Mouse (Mus musculus) inflammation-experienced regulatory T-cells, adult 6 months (primary cell): ENCODE results near the gene Tmem208. TPM values are rescaled to one million over a fixed set of nuclear protein-coding genes. Genes with fewer than 3 reads are reported as not detected.

ENCODE experiments used
- ATAC-seq: one replicate; pipeline ENCODE4 v1.8.0; 2017
- polyA plus RNA-seq, 3 experiments: library from polyadenylated mRNA; unstranded; fragments of 100-300 nt; shearing (Covaris generic); gene quantifications; one replicate each; pipeline ENCODE4 v1.2.1; 2017

Gene Tmem208
- polyA plus RNA-seq, 3 experiments from 2014 or later = 136 to 151 (median 144) TPM

DNA sequence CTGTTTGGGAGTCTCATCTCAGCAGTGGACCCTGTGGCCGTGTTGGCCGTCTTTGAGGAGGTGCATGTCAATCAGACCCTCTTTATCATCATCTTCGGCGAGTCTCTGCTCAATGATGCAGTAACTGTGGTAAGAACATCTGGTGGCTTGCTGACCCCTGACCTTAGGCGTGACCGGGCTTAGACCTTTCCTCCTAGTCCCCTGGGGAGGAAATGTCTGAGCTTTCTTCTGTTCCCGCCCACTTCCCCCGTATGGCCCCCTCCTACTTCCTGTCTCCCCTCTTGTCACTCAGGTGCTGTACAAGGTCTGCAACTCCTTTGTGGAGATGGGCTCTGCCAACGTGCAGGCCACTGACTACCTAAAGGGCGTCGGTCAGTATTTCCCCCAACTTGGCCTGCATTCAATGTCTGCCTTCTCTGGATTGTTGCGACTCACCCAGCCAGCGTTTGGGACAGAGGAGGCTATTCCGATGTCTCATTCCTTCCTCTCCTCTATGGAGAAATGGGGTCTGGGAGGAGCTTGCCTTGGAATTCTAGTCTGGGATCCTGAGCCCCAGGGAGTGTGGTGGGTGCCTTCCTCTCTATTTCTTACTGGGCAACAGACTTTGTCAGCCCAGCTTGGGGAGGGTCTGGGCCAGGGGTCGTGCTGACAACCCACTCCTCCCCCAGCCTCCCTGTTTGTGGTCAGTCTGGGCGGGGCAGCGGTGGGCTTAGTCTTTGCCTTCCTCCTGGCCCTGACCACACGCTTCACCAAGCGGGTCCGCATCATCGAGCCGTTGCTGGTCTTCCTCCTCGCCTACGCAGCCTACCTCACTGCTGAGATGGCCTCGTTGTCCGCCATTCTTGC is 29.2 kb downstream of the Tmem208 start:
- ATAC-seq = no peak

DNA sequence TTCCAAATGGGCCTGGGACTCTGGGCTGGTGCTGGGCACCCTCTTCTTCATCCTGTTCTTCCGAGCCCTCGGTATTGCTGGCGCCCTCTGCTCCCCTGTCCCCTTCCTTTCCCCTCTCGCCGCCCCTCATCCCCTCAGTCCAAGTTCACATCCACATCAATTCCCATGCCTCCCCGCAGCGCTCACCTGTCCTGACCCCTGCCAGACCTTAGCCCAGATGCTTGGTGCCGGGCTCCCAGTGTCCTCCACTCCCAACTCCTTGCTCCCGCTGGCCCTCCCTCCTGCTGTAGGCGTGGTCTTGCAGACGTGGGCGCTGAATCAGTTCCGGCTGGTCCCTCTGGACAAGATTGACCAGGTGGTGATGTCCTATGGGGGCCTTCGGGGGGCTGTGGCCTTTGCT is 30.5 kb downstream of the Tmem208 start:
- no peak for ATAC-seq

DNA sequence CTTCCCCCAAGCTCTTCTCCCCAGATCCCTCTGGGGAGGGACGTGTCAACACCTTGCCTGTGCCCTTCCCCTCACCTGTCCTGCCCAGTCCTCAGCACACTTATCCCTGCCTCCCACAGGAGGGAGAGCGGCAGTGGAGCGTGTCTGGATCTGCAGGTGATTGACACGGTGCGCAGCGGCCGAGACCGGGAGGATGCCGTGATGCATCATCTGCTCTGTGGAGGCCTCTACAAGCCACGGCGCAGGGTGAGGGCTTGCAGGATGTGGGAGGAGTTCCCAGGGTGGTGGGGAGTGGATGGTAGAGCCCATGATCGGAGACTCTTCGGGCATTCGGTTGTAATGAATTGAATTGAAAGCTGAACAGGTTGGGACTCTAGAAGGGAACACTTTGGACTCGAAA is 33.1 kb downstream of the Tmem208 start:
- no peak for ATAC-seq

GRCm38 (mm10) chr8:105359646-105360045 is 33.5 kb downstream of the Tmem208 start:
- no peak for ATAC-seq

GRCm38 (mm10) chr8:105361751-105362702 is 35.9 kb downstream of the Tmem208 start:
- no peak for ATAC-seq

GRCm38 (mm10) chr8:105367107-105367506 is 41.0 kb downstream of the Tmem208 start:
- ATAC-seq = no peak

- no peak for ATAC-seq
These were observed 46.3 kb downstream of the Tmem208 start for GRCm38 (mm10) chr8:105372473-105372872.

DNA sequence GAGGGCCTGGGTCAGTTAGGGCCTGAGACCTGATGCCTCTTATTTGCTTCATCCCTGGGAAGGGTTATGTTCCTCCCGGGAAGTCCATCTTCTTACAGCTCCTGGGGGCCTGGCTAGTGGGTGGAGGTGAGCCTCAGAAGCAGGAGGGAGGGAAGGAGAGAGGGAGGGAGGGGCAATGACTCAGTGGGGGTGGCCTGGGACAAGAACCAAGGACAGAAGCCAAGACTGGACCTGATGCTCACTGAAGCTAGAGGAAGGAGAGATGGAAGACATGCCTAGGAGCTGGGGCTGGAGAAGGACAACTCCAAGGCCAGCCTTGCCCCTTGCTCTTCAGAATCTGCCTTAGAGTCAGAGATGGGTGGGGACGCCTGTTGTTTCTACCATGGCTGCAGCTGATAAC is 46.9 kb downstream of the Tmem208 start, which contains the start of gene Plekhg4:
Plekhg4 (plus strand) TSS at position 243 of the 400 bp plus-strand sequence.
- no peak for ATAC-seq

GRCm38 (mm10) chr8:105374513-105374966 is 48.4 kb downstream of the Tmem208 start:
- no peak for ATAC-seq

GRCm38 (mm10) chr8:105378673-105379072 is 52.5 kb downstream of the Tmem208 start:
- ATAC-seq = no peak

DNA sequence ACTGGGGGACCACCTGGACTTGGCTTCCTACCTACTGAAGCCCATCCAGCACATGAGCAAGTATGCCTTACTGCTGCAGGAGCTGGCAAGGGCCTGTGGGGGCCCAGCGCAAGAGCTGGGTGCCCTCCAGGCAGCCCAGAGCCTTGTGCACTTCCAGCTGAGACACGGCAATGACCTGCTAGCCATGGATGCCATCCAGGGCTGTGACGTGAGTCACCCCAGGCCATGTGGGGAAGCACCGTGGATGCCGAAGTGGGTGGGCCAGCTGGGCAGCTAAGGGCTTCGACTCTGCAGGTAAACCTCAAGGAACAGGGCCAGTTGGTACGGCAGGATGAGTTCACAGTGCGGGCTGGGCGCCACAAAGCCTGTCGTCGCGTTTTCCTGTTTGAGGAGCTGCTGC is 54.2 kb downstream of the Tmem208 start:
- no peak for ATAC-seq

- no peak for ATAC-seq
These were observed 57.9 kb downstream of the Tmem208 start for GRCm38 (mm10) chr8:105384070-105384469.

Other genes starting within 250 kb of the Tmem208 start
- not detected for gene Ces3b, start 242.6 kb upstream of the Tmem208 start, polyA plus RNA-seq
- not detected for gene Ces4a, start 194.6 kb upstream of the Tmem208 start, polyA plus RNA-seq
- gene Cbfb, start 155.7 kb upstream of the Tmem208 start, polyA plus RNA-seq = 10 to 100 TPM; 34.4 to 53.8 (median 42.1) TPM
- 10 to 100 TPM; 11.1 to 14.6 (median 12.1) TPM for gene D230025D16Rik, start 101.2 kb upstream of the Tmem208 start, polyA plus RNA-seq
- gene B3gnt9, start 71.2 kb upstream of the Tmem208 start, polyA plus RNA-seq = under 1 TPM; 0.51 to 0.97 (median 0.87) TPM
- gene Tradd, start 61.7 kb upstream of the Tmem208 start, polyA plus RNA-seq = 10 to 100 TPM; 54.1 to 78.8 (median 58.2) TPM
- 10 to 100 TPM; 18.5 to 24.7 (median 18.5) TPM for gene Fbxl8, start 61.7 kb upstream of the Tmem208 start, polyA plus RNA-seq
- gene Hsf4, start 56.6 kb upstream of the Tmem208 start, polyA plus RNA-seq = under 1 TPM in 1 of 3 experiments, not detected in 2; 0.34 TPM
- under 1 TPM in 1 of 3 experiments, not detected in 2; 0.26 TPM for gene Nol3, start 50.2 kb upstream of the Tmem208 start, polyA plus RNA-seq
- gene 4931428F04Rik, start 36.5 kb upstream of the Tmem208 start, polyA plus RNA-seq = 1 to 10 TPM; 1.2 to 2.5 (median 2.1) TPM
- gene Exoc3l, start 30.3 kb upstream of the Tmem208 start, polyA plus RNA-seq = under 1 TPM in 2 of 3 experiments, not detected in 1; 0.38 to 0.60 TPM
- gene E2f4, start 28.7 kb upstream of the Tmem208 start, polyA plus RNA-seq = 10 to 100 TPM; 54.2 to 61.3 (median 55.9) TPM
- gene Elmo3, start 20.8 kb upstream of the Tmem208 start, polyA plus RNA-seq = 10 to 100 TPM in 1 of 3 experiments, 1 to 10 TPM in 2; 3.9 to 11.8 (median 9.5) TPM
- 1 to 10 TPM; 1.8 to 4.2 (median 3.2) TPM for gene Lrrc29, start 76 bp upstream of the Tmem208 start, polyA plus RNA-seq
- gene Fhod1, start 21.6 kb downstream of the Tmem208 start, polyA plus RNA-seq = 1 to 10 TPM; 3.1 to 3.5 (median 3.2) TPM
- 1 to 10 TPM in 1 of 3 experiments, under 1 TPM in 2; 0.28 to 1.3 (median 0.42) TPM for gene Slc9a5, start 22.5 kb downstream of the Tmem208 start, polyA plus RNA-seq
- under 1 TPM in 1 of 3 experiments, not detected in 2; 0.11 TPM for gene Plekhg4, start 46.9 kb downstream of the Tmem208 start, polyA plus RNA-seq
- gene Kctd19, start 87.1 kb downstream of the Tmem208 start, polyA plus RNA-seq = not detected
- gene Lrrc36, start 87.2 kb downstream of the Tmem208 start, polyA plus RNA-seq = not detected
- 1 to 10 TPM in 1 of 3 experiments, under 1 TPM in 1, not detected in 1; 0.48 to 2.2 TPM for gene Tppp3, start 145.2 kb downstream of the Tmem208 start, polyA plus RNA-seq
- gene Zdhhc1, start 170.5 kb downstream of the Tmem208 start, polyA plus RNA-seq = 1 to 10 TPM; 1.1 to 2.2 (median 1.8) TPM
- not detected for gene Hsd11b2, start 192.4 kb downstream of the Tmem208 start, polyA plus RNA-seq
- gene Atp6v0d1, start 239.7 kb downstream of the Tmem208 start, polyA plus RNA-seq = 10 to 100 TPM; 31.8 to 38.3 (median 38.3) TPM